Mouse (Mus musculus): ENCODE data around the gene Zmynd15.
"Not testable (repeated sequence)": the region's sequence is repeated elsewhere in the genome, so short reads cannot be mapped to it uniquely, and the experiment has no call there.

Gene Zmynd15

GRCm38 (mm10) chr11:70450926-70451325 is 8.3 kb upstream of the Zmynd15 start:
- DNase-seq = no peak

GRCm38 (mm10) chr11:70451797-70452498 is 7.3 kb upstream of the Zmynd15 start, which contains the start of gene Med11:
Gene Med11 (plus strand): TSS chr11:70451919.
- peak; percentile 99 for DNase-seq

- DNase-seq = peak; percentile 65
Measured at GRCm38 (mm10) chr11:70453261-70454044, 5.8 kb upstream of the Zmynd15 start.

- DNase-seq = peak; percentile 91
Measured at GRCm38 (mm10) chr11:70459601-70460101, 418 bp downstream of the Zmynd15 start, which contains the start of gene Cxcl16. Gene Cxcl16 (minus strand): TSS chr11:70459984.

GRCm38 (mm10) chr11:70463970-70464369 is 4.7 kb downstream of the Zmynd15 start:
- no peak for DNase-seq

GRCm38 (mm10) chr11:70465211-70465610 is 6.0 kb downstream of the Zmynd15 start:
- no peak for DNase-seq

- no peak for DNase-seq
Measured at GRCm38 (mm10) chr11:70465824-70466223, 6.6 kb downstream of the Zmynd15 start.

GRCm38 (mm10) chr11:70467902-70468619 is 8.8 kb downstream of the Zmynd15 start:
- no peak for DNase-seq

- DNase-seq = no peak
Measured at GRCm38 (mm10) chr11:70469764-70470163, 10.5 kb downstream of the Zmynd15 start.

- DNase-seq = no peak
Measured at GRCm38 (mm10) chr11:70472716-70473115, 13.5 kb downstream of the Zmynd15 start.

GRCm38 (mm10) chr11:70473291-70473690 is 14.1 kb downstream of the Zmynd15 start:
- not testable (repeated sequence) for DNase-seq

- DNase-seq = no peak
Measured at GRCm38 (mm10) chr11:70474872-70475534, 15.8 kb downstream of the Zmynd15 start.

- no peak for DNase-seq
Measured at GRCm38 (mm10) chr11:70485498-70485897, 26.3 kb downstream of the Zmynd15 start.

- no peak for DNase-seq
Measured at GRCm38 (mm10) chr11:70487816-70488215, 28.6 kb downstream of the Zmynd15 start.

- DNase-seq = no peak
Measured at GRCm38 (mm10) chr11:70489138-70489537, 29.9 kb downstream of the Zmynd15 start.

GRCm38 (mm10) chr11:70489684-70490083 is 30.5 kb downstream of the Zmynd15 start:
- peak; percentile 53 for DNase-seq

GRCm38 (mm10) chr11:70499566-70500475 is 40.6 kb downstream of the Zmynd15 start:
- peak; percentile 82 for DNase-seq

GRCm38 (mm10) chr11:70500476-70500812 is 41.2 kb downstream of the Zmynd15 start:
- no peak for DNase-seq

GRCm38 (mm10) chr11:70502018-70502417 is 42.8 kb downstream of the Zmynd15 start:
- no peak for DNase-seq

GRCm38 (mm10) chr11:70504970-70505369 is 45.7 kb downstream of the Zmynd15 start, which contains the start of gene Tm4sf5:
Gene Tm4sf5 (plus strand): TSS chr11:70505244.
- no peak for DNase-seq

GRCm38 (mm10) chr11:70506385-70506784 is 47.2 kb downstream of the Zmynd15 start:
- peak; percentile 90 for DNase-seq

All from lung, postnatal 36 days (tissue).